Mouse (Mus musculus) pancreas, adult 10 weeks (tissue): ENCODE results near the gene Sipa1l1. TPM values are rescaled to one million over a fixed set of nuclear protein-coding genes. Genes with fewer than 3 reads are reported as not detected.

ENCODE experiments used
- polyA plus RNA-seq: library from polyadenylated mRNA; stranded (reverse); fragments of 350-450 nt; fragmentation: Illumina TruSeq; extraction: RNeasy Lipid Tissue Mini Kit (QIAGEN cat#74804); gene quantifications from one replicate; pipeline ENCODE4 v1.2.3, GENCODE M21; 2015; ENCODE audit warnings: low read depth, low replicate concordance; ENCODE audit not compliant: insufficient read depth

Sipa1l1 gene
- polyA plus RNA-seq: 3.5 TPM

DNA sequence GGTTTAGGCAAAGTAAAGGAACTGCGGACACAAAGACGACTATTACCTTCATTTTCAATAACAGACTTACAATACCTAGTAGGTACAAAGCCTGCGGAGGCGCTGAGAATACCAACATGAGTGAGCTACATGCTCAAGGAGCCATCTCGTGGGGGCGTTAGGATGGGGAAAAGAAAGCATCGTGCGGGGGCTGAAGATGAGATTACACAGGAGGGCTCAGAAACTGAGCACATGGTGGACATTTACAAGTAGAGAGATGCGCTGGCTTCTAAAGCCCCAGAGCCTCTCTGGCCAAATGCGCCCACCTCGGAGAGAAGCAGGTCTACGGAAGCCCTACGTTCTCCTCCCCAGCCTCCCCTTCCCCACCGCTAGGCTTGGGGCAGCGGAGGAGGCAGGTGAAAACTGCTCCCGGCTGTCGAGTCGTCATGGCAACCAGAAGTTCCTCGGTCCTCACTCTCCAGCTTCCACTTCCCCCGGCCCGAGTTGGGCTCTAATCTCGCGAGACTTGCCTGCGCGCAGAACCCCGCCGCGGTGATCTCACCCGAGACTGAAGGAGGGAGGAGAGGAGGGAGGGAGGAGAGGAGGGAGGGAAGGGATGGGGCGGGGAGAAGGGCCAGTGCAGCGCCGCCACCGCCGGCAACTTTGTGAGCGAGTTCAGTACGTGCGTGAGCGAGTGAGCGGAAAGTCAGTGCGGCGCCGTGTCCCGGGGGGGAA, at the start of gene Sipa1l1:
Sipa1l1 (plus strand) TSS at position 501 of the 714 bp plus-strand sequence.

